Mouse (Mus musculus): ENCODE measurements around the gene Zfp839.

Zfp839 gene

GRCm38 (mm10) chr12:110850010-110850928 is at the start of gene Zfp839:
Gene Zfp839 (plus strand): TSS chr12:110850253.
- in situ Hi-C loops (cut with MboI; ENCODE audit: low sequenced_read_pairs), result no loop called here

GRCm38 (mm10) chr12:110801876-110802464 is 48.1 kb upstream of the Zfp839 start:
- in situ Hi-C loops (cut with MboI; ENCODE audit: low sequenced_read_pairs), result no loop called here

GRCm38 (mm10) chr12:110802674-110803297 is 47.3 kb upstream of the Zfp839 start:
- in situ Hi-C loops (cut with MboI; ENCODE audit: low sequenced_read_pairs), result no loop called here

- in situ Hi-C loops (cut with MboI; ENCODE audit: low sequenced_read_pairs), result no loop called here
Observed at GRCm38 (mm10) chr12:110804261-110804660, 45.8 kb upstream of the Zfp839 start.

- in situ Hi-C loops (cut with MboI; ENCODE audit: low sequenced_read_pairs), result no loop called here
Observed at GRCm38 (mm10) chr12:110806301-110806970, 43.6 kb upstream of the Zfp839 start.

- in situ Hi-C loops (cut with MboI; ENCODE audit: low sequenced_read_pairs), result no loop called here
Observed at GRCm38 (mm10) chr12:110808430-110808829, 41.6 kb upstream of the Zfp839 start.

GRCm38 (mm10) chr12:110808848-110809247 is 41.2 kb upstream of the Zfp839 start:
- in situ Hi-C loops (cut with MboI; ENCODE audit: low sequenced_read_pairs), result no loop called here

GRCm38 (mm10) chr12:110813132-110813531 is 36.9 kb upstream of the Zfp839 start:
- in situ Hi-C loops (cut with MboI; ENCODE audit: low sequenced_read_pairs), result no loop called here

GRCm38 (mm10) chr12:110813624-110814023 is 36.4 kb upstream of the Zfp839 start:
- in situ Hi-C loops (cut with MboI; ENCODE audit: low sequenced_read_pairs), result no loop called here

GRCm38 (mm10) chr12:110814924-110815323 is 35.1 kb upstream of the Zfp839 start:
- in situ Hi-C loops (cut with MboI; ENCODE audit: low sequenced_read_pairs), result no loop called here

- in situ Hi-C loops (cut with MboI; ENCODE audit: low sequenced_read_pairs), result no loop called here
Observed at GRCm38 (mm10) chr12:110816833-110817232, 33.2 kb upstream of the Zfp839 start.

- in situ Hi-C loops (cut with MboI; ENCODE audit: low sequenced_read_pairs), result no loop called here
Observed at GRCm38 (mm10) chr12:110819367-110819766, 30.7 kb upstream of the Zfp839 start.

GRCm38 (mm10) chr12:110821787-110822186 is 28.3 kb upstream of the Zfp839 start:
- in situ Hi-C loops (cut with MboI; ENCODE audit: low sequenced_read_pairs), result no loop called here

- in situ Hi-C loops (cut with MboI; ENCODE audit: low sequenced_read_pairs), result no loop called here
Observed at GRCm38 (mm10) chr12:110822366-110822765, 27.7 kb upstream of the Zfp839 start.

- in situ Hi-C loops (cut with MboI; ENCODE audit: low sequenced_read_pairs), result loop anchor here (25.0 kb wide), 1 partner anchor 217 kb away; the partner anchor contains the start of gene Dync1h1
Observed at GRCm38 (mm10) chr12:110828908-110829307, 21.1 kb upstream of the Zfp839 start.

GRCm38 (mm10) chr12:110830293-110831024 is 19.6 kb upstream of the Zfp839 start:
- in situ Hi-C loops (cut with MboI; ENCODE audit: low sequenced_read_pairs), result loop anchor here (25.0 kb wide), 1 partner anchor 218 kb away; the partner anchor contains the start of gene Dync1h1

GRCm38 (mm10) chr12:110835182-110835581 is 14.9 kb upstream of the Zfp839 start:
- in situ Hi-C loops (cut with MboI; ENCODE audit: low sequenced_read_pairs), result loop anchor here (25.0 kb wide), 1 partner anchor 223 kb away; the partner anchor contains the start of gene Dync1h1

- in situ Hi-C loops (cut with MboI; ENCODE audit: low sequenced_read_pairs), result loop anchor here (25.0 kb wide), 1 partner anchor 224 kb away; the partner anchor contains the start of gene Dync1h1
Observed at GRCm38 (mm10) chr12:110836729-110837128, 13.3 kb upstream of the Zfp839 start.

- in situ Hi-C loops (cut with MboI; ENCODE audit: low sequenced_read_pairs), result loop anchor here (25.0 kb wide), 1 partner anchor 225 kb away; the partner anchor contains the start of gene Dync1h1
Observed at GRCm38 (mm10) chr12:110837192-110837841, 12.7 kb upstream of the Zfp839 start.

All from CH12F3 (cell line).